Mouse (Mus musculus) embryonic facial prominence, embryonic 10.5 days (tissue): ENCODE data around the gene Dpysl5. TPM values are rescaled to one million over a fixed set of nuclear protein-coding genes. Genes with fewer than 3 reads are reported as not detected.
"Not testable (repeated sequence)": the region's sequence is repeated elsewhere in the genome, so short reads cannot be mapped to it uniquely, and the experiment has no call there.

Source experiments
- DNase-seq: peaks from one replicate; pipeline ENCODE4 v3.0.0-alpha.2; 2017; ENCODE audit warnings: low spot score
- H3K27ac ChIP-seq: fragments of 300-500 bp; sonication (generic); replicated peaks from 2 replicates; pipeline ENCODE4 v1.5.1; 2016; ENCODE audit warnings: mild to moderate bottlenecking
- H3K27me3 ChIP-seq: fragments of 300-500 bp; sonication (generic); replicated peaks from 2 replicates; pipeline ENCODE4 v1.6.1; 2016; ENCODE audit warnings: low read depth, mild to moderate bottlenecking; ENCODE audit not compliant: poor library complexity, severe bottlenecking
- H3K36me3 ChIP-seq: fragments of 300-500 bp; sonication (generic); replicated peaks from 2 replicates; pipeline ENCODE4 v1.6.1; 2016; ENCODE audit warnings: mild to moderate bottlenecking, moderate library complexity
- H3K4me1 ChIP-seq: fragments of 300-500 bp; sonication (generic); 2 replicates; pipeline ENCODE4 v1.6.1; 2016
- H3K4me3 ChIP-seq: fragments of 300-500 bp; sonication (generic); 2 replicates; pipeline ENCODE4 v1.5.1; 2016; ENCODE audit warnings: mild to moderate bottlenecking, moderate library complexity
- H3K9me3 ChIP-seq: fragments of 300-500 bp; sonication (generic); 2 replicates; pipeline ENCODE4 v1.6.1; 2016; ENCODE audit warnings: mild to moderate bottlenecking
- WGBS: fragments of 180-500 bp; shearing (Covaris S2); methylation state at CpG from one replicate; pipeline ENCODE4 v1.1.7; 2016; 5-methylcytosine and 5-hydroxymethylcytosine counted together
- polyA plus RNA-seq: library from polyadenylated mRNA; unstranded; fragments of >200 nt; fragmentation: Nextera tagmentation; extraction: Ambion mirVana; gene quantifications from 2 replicates; pipeline ENCODE4 v1.2.1, GENCODE M21; 2016

Gene Dpysl5
- polyA plus RNA-seq: 32.8 and 39.6 TPM in 2 replicates

- H3K27me3 ChIP-seq: peaks cover 91% of the 10 kb centered on the region
- peaks cover 42% of the 10 kb centered on the region for H3K4me1 ChIP-seq
- under 1% methylated on average over 71 of the region's 71 CpGs for WGBS
- peak within 1 kb of the TSS; percentile 86 for H3K27ac ChIP-seq
- DNase-seq: peak; percentile 91
- H3K36me3 ChIP-seq: no peaks in the 10 kb centered on the region
- no peaks in the 10 kb centered on the region for H3K9me3 ChIP-seq
- peak within 1 kb of the TSS; percentile 66 for H3K4me3 ChIP-seq
Observed at GRCm38 (mm10) chr5:30711147-30712001, at the start of gene Dpysl5. TSS of gene Dpysl5 (plus strand) at chr5:30711564.

GRCm38 (mm10) chr5:30665360-30665759 lies 46.0 kb upstream of the Dpysl5 start:
- 91% methylated on average over 9 of the region's 9 CpGs for WGBS
- no peak for DNase-seq
- peaks cover 26% of the 10 kb centered on the region for H3K4me1 ChIP-seq
- H3K27me3 ChIP-seq: no peaks in the 10 kb centered on the region
- H3K27ac ChIP-seq: no peak overlapping the region
- no peak overlapping the region for H3K4me3 ChIP-seq
- H3K9me3 ChIP-seq: no peaks in the 10 kb centered on the region
- peaks cover 23% of the 10 kb centered on the region for H3K36me3 ChIP-seq

GRCm38 (mm10) chr5:30665968-30666367 lies 45.4 kb upstream of the Dpysl5 start:
- H3K27me3 ChIP-seq: no peaks in the 10 kb centered on the region
- H3K9me3 ChIP-seq: no peaks in the 10 kb centered on the region
- peaks cover 29% of the 10 kb centered on the region for H3K36me3 ChIP-seq
- no peak for DNase-seq
- H3K27ac ChIP-seq: peak overlapping the region; percentile 97
- 71% methylated on average over 6 of the region's 6 CpGs for WGBS
- peaks cover 26% of the 10 kb centered on the region for H3K4me1 ChIP-seq
- H3K4me3 ChIP-seq: peak overlapping the region; percentile 84

GRCm38 (mm10) chr5:30666391-30667195 lies 44.8 kb upstream of the Dpysl5 start, which contains the start of gene Cenpa:
TSS of gene Cenpa (plus strand) at chr5:30666777.
- peak within 1 kb of the TSS; percentile 97 for H3K27ac ChIP-seq
- peaks cover 35% of the 10 kb centered on the region for H3K36me3 ChIP-seq
- H3K4me3 ChIP-seq: peak within 1 kb of the TSS; percentile 84
- WGBS: under 1% methylated on average over 40 of the region's 40 CpGs
- H3K9me3 ChIP-seq: no peaks in the 10 kb centered on the region
- no peaks in the 10 kb centered on the region for H3K27me3 ChIP-seq
- H3K4me1 ChIP-seq: peaks cover 26% of the 10 kb centered on the region
- peak; percentile 91 for DNase-seq

GRCm38 (mm10) chr5:30667215-30667614 lies 44.1 kb upstream of the Dpysl5 start:
- H3K4me3 ChIP-seq: peak overlapping the region; percentile 84
- WGBS: under 1% methylated on average over 13 of the region's 13 CpGs
- peaks cover 26% of the 10 kb centered on the region for H3K4me1 ChIP-seq
- peaks cover 41% of the 10 kb centered on the region for H3K36me3 ChIP-seq
- peak overlapping the region; percentile 97 for H3K27ac ChIP-seq
- H3K9me3 ChIP-seq: no peaks in the 10 kb centered on the region
- no peak for DNase-seq
- H3K27me3 ChIP-seq: no peaks in the 10 kb centered on the region

- Histone ChIP-seq H3K36me3 (peaks cover 46% of the 10 kb centered on the region), H3K27ac (peak overlapping the region; percentile 97), H3K4me1 (peaks cover 26% of the 10 kb centered on the region), H3K4me3 (peak overlapping the region; percentile 84), H3K27me3 (no peaks in the 10 kb centered on the region), H3K9me3 (no peaks in the 10 kb centered on the region)
- 7% methylated on average over 3 of the region's 3 CpGs for WGBS
- DNase-seq: no peak
Observed at GRCm38 (mm10) chr5:30667686-30668085, 43.7 kb upstream of the Dpysl5 start.

GRCm38 (mm10) chr5:30668637-30669495 lies 42.5 kb upstream of the Dpysl5 start:
- DNase-seq: no peak
- H3K9me3 ChIP-seq: no peaks in the 10 kb centered on the region
- H3K36me3 ChIP-seq: peaks cover 58% of the 10 kb centered on the region
- H3K4me3 ChIP-seq: peak overlapping the region; percentile 84
- H3K27me3 ChIP-seq: no peaks in the 10 kb centered on the region
- H3K4me1 ChIP-seq: peaks cover 26% of the 10 kb centered on the region
- WGBS: 94% methylated on average over 9 of the region's 9 CpGs
- no peak overlapping the region for H3K27ac ChIP-seq

GRCm38 (mm10) chr5:30669496-30669830 lies 41.9 kb upstream of the Dpysl5 start:
- Histone ChIP-seq H3K4me3 (peak overlapping the region; percentile 29; the same call in 1 of the 2 replicates), H3K27me3 (no peaks in the 10 kb centered on the region), H3K4me1 (peaks cover 26% of the 10 kb centered on the region), H3K36me3 (peaks cover 64% of the 10 kb centered on the region), H3K27ac (no peak overlapping the region), H3K9me3 (no peaks in the 10 kb centered on the region)
- 86% methylated on average over 3 of the region's 3 CpGs for WGBS
- DNase-seq: no peak

- Histone ChIP-seq H3K9me3 (no peaks in the 10 kb centered on the region), H3K4me1 (peaks cover 26% of the 10 kb centered on the region), H3K36me3 (peaks cover 70% of the 10 kb centered on the region), H3K27ac (no peak overlapping the region), H3K27me3 (no peaks in the 10 kb centered on the region), H3K4me3 (no peak overlapping the region)
- no peak for DNase-seq
- 93% methylated on average over 7 of the region's 7 CpGs for WGBS
Observed at GRCm38 (mm10) chr5:30670091-30670490, 41.3 kb upstream of the Dpysl5 start.

GRCm38 (mm10) chr5:30674001-30674400 lies 37.4 kb upstream of the Dpysl5 start:
- no peak overlapping the region for H3K27ac ChIP-seq
- no peaks in the 10 kb centered on the region for H3K27me3 ChIP-seq
- H3K4me3 ChIP-seq: no peak overlapping the region
- no peak for DNase-seq
- peaks cover 6% of the 10 kb centered on the region for H3K4me1 ChIP-seq
- peaks cover 99% of the 10 kb centered on the region for H3K36me3 ChIP-seq
- no peaks in the 10 kb centered on the region for H3K9me3 ChIP-seq
- WGBS: 81% methylated on average over 7 of the region's 7 CpGs

- WGBS: 89% methylated on average over 7 of the region's 7 CpGs
- no peaks in the 10 kb centered on the region for H3K27me3 ChIP-seq
- no peak overlapping the region for H3K27ac ChIP-seq
- no peak overlapping the region for H3K4me3 ChIP-seq
- H3K36me3 ChIP-seq: peaks cover 72% of the 10 kb centered on the region
- DNase-seq: no peak
- H3K9me3 ChIP-seq: no peaks in the 10 kb centered on the region
- H3K4me1 ChIP-seq: no peaks in the 10 kb centered on the region
Observed at GRCm38 (mm10) chr5:30676800-30677199, 34.6 kb upstream of the Dpysl5 start.

GRCm38 (mm10) chr5:30678069-30678468 lies 33.3 kb upstream of the Dpysl5 start:
- peaks cover 59% of the 10 kb centered on the region for H3K36me3 ChIP-seq
- H3K9me3 ChIP-seq, H3K27ac ChIP-seq, H3K4me3 ChIP-seq, DNase-seq, H3K4me1 ChIP-seq, H3K27me3 ChIP-seq: not testable (repeated sequence)
- 98% methylated on average over 3 of the region's 3 CpGs for WGBS
